Mouse (Mus musculus) hindbrain, embryonic 14.5 days (tissue): ENCODE results near the gene Cfdp1. TPM values are rescaled to one million over a fixed set of nuclear protein-coding genes. Genes with fewer than 3 reads are reported as not detected.

Experiments
- ATAC-seq: fragments of 200-750 bp; cut with Nextera tagmentation; 2 replicates; pipeline ENCODE4 v1.8.0; 2017; ENCODE audit warnings: moderate number of reproducible peaks, mild to moderate bottlenecking, moderate TSS enrichment, moderate library complexity; ENCODE audit not compliant: low FRiP score
- DNase-seq: peaks from one replicate; pipeline ENCODE4 v3.0.0-alpha.2; 2015; ENCODE audit warnings: low spot score
- H3K27ac ChIP-seq: fragments of 300-500 bp; sonication (generic); 2 replicates; pipeline ENCODE4 v1.5.1; 2014; ENCODE audit warnings: mild to moderate bottlenecking, moderate library complexity
- H3K27me3 ChIP-seq: fragments of 300-500 bp; sonication (generic); 2 replicates; pipeline ENCODE4 v1.6.1; 2014; ENCODE audit warnings: mild to moderate bottlenecking, low read length, mixed read lengths; ENCODE audit not compliant: control insufficient read depth, insufficient read depth
- H3K36me3 ChIP-seq: fragments of 300-500 bp; sonication (generic); replicated peaks from 2 replicates; pipeline ENCODE4 v1.6.1; 2014; ENCODE audit not compliant: control insufficient read depth, insufficient read depth
- H3K4me1 ChIP-seq: fragments of 300-500 bp; sonication (generic); replicated peaks from 2 replicates; pipeline ENCODE4 v1.6.1; 2014; ENCODE audit warnings: antibody characterized with exemption, low read length, mixed read lengths; ENCODE audit not compliant: control insufficient read depth, insufficient read depth
- H3K4me2 ChIP-seq: fragments of 300-500 bp; sonication (generic); replicated peaks from 2 replicates; pipeline ENCODE4 v1.6.1; 2014; ENCODE audit warnings: mild to moderate bottlenecking, moderate library complexity
- H3K4me3 ChIP-seq: fragments of 300-500 bp; sonication (generic); replicated peaks from 2 replicates; pipeline ENCODE4 v1.5.1; 2014; ENCODE audit warnings: mild to moderate bottlenecking, low read length
- H3K9ac ChIP-seq: fragments of 300-500 bp; sonication (generic); 2 replicates; pipeline ENCODE4 v1.6.1; 2014
- H3K9me3 ChIP-seq: fragments of 300-500 bp; sonication (generic); 2 replicates; pipeline ENCODE4 v1.6.1; 2016; ENCODE audit warnings: low read length; ENCODE audit not compliant: control insufficient read depth
- WGBS: fragments of 180-500 bp; shearing (Covaris S2); extraction: QIAGEN DNeasy Blood & Tissue Kit; methylation state at CpG from one replicate; pipeline ENCODE4 v1.1.7; 2014; 5-methylcytosine and 5-hydroxymethylcytosine counted together
- polyA plus RNA-seq: library from polyadenylated mRNA; unstranded; fragments of >200 nt; fragmentation: Nextera tagmentation; extraction: Ambion mirVana; gene quantifications from 2 replicates; pipeline ENCODE4 v1.2.1, GENCODE M21; 2014

The Cfdp1 gene
- polyA plus RNA-seq, 1 experiment from 2014 or later, result 155 TPM

DNA sequence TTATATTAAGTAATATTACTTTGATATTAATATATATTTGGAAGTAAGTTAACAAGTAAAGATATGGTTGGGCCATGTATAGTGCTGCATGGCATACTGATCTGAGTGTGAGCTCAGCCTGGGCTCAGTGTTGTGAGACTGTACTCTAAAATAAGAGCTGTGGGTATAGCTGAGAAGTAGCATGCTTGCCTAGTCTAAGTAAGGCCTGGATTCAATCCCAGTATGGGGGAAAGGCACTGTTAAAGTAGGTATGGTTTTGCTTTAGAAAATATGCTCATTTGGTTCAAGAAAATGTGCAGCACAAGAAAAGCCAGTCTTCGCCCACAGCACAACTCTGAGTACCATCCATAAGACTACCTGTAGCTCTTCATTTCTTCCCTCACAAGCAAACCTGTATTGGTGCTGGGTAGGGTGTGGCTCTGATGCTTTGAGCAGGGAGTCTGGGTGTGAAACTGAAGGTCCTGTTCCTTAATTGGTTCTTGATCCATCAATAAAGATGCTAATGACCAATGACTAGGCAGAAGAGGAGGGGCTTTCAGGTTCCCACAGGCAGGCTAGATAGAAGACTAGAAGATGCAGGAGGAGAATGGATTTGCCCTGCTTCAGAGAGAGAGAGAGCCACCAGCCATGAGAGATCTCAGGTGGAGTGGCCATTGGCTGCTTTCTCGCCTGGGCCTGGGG is 43.3 kb downstream of the Cfdp1 start:
- DNase-seq, result no peak
- H3K9me3 ChIP-seq, result no peaks in the 10 kb centered on the region
- H3K36me3 ChIP-seq, result peaks cover 2% of the 10 kb centered on the region
- H3K4me3 ChIP-seq, result no peak overlapping the region
- H3K9ac ChIP-seq, result no peak overlapping the region
- WGBS, result 82% methylated on average over 2 of the region's 2 CpGs
- no peak overlapping the region for H3K27ac ChIP-seq
- ATAC-seq, result no peak
- H3K4me1 ChIP-seq, result no peaks in the 10 kb centered on the region
- no peaks in the 10 kb centered on the region for H3K27me3 ChIP-seq
- H3K4me2 ChIP-seq, result no peak overlapping the region

- H3K36me3 ChIP-seq, result peaks cover 1% of the 10 kb centered on the region; the same call in 1 of the 2 replicates
- peak overlapping the region; percentile 39; the same call in 1 of the 2 replicates for H3K27ac ChIP-seq
- H3K4me1 ChIP-seq, result no peaks in the 10 kb centered on the region
- WGBS, result 90% methylated on average over 3 of the region's 3 CpGs
- no peak for DNase-seq
- ATAC-seq, result no peak
- no peak overlapping the region for H3K4me3 ChIP-seq
- no peak overlapping the region for H3K4me2 ChIP-seq
- H3K27me3 ChIP-seq, result no peaks in the 10 kb centered on the region
- H3K9me3 ChIP-seq, result no peaks in the 10 kb centered on the region
- H3K9ac ChIP-seq, result no peak overlapping the region
Measured at GRCm38 (mm10) chr8:111808891-111809622, 45.0 kb downstream of the Cfdp1 start.

GRCm38 (mm10) chr8:111808006-111808405 is 46.1 kb downstream of the Cfdp1 start:
- WGBS, result 94% methylated on average over 3 of the region's 3 CpGs
- Histone ChIP-seq H3K36me3 (no peaks in the 10 kb centered on the region), H3K27me3 (no peaks in the 10 kb centered on the region), H3K9ac (no peak overlapping the region), H3K4me3 (no peak overlapping the region), H3K4me1 (no peaks in the 10 kb centered on the region; the same call in 1 of the 2 replicates), H3K4me2 (no peak overlapping the region), H3K9me3 (no peaks in the 10 kb centered on the region), H3K27ac (no peak overlapping the region)
- no peak for ATAC-seq
- DNase-seq, result no peak

- no peaks in the 10 kb centered on the region for H3K27me3 ChIP-seq
- DNase-seq (no peak), ATAC-seq (no peak)
- no peak overlapping the region for H3K27ac ChIP-seq
- H3K4me2 ChIP-seq, result no peak overlapping the region
- H3K36me3 ChIP-seq, result no peaks in the 10 kb centered on the region
- no peak overlapping the region for H3K9ac ChIP-seq
- H3K4me3 ChIP-seq, result no peak overlapping the region
- no peaks in the 10 kb centered on the region for H3K9me3 ChIP-seq
- no peaks in the 10 kb centered on the region; the same call in 1 of the 2 replicates for H3K4me1 ChIP-seq
- WGBS, result 83% methylated on average over 8 of the region's 8 CpGs
Measured at GRCm38 (mm10) chr8:111803362-111803761, 50.7 kb downstream of the Cfdp1 start.

DNA sequence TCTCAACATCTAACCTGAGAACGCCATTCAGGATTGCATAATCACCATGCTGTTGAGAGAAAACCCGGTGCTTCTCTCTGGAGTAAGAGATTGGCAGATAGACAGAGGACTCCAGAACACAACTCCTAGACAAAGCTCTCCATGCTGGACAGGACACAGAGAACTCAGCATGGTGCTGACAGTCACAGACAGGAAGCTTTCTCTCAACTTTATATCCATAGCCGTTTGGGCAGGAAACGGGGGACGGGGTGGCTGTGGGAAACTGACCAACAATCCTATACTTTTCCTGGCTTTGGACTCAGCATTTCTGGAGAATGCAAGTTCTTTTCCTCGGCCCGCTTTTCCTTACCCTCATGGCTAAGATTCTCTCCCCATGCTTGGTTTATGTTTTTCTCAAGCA is 51.8 kb downstream of the Cfdp1 start:
- Histone ChIP-seq H3K9ac (no peak overlapping the region), H3K27ac (0 out of 2 replicates have a peak overlapping the region, but pooled peaks have one; percentile 44), H3K4me3 (no peak overlapping the region), H3K4me2 (no peak overlapping the region), H3K4me1 (no peaks in the 10 kb centered on the region; the same call in 1 of the 2 replicates), H3K9me3 (no peaks in the 10 kb centered on the region), H3K27me3 (no peaks in the 10 kb centered on the region), H3K36me3 (no peaks in the 10 kb centered on the region)
- 75% methylated on average over 7 of the region's 7 CpGs for WGBS
- DNase-seq (no peak), ATAC-seq (no peak)

- ATAC-seq, result no peak
- no peak overlapping the region for H3K4me3 ChIP-seq
- DNase-seq, result no peak
- no peak overlapping the region for H3K4me2 ChIP-seq
- WGBS, result 63% methylated on average over 6 of the region's 6 CpGs
- no peaks in the 10 kb centered on the region for H3K9me3 ChIP-seq
- no peaks in the 10 kb centered on the region for H3K36me3 ChIP-seq
- H3K27me3 ChIP-seq, result no peaks in the 10 kb centered on the region
- peak overlapping the region; percentile 44; the same call in 1 of the 2 replicates for H3K27ac ChIP-seq
- no peaks in the 10 kb centered on the region; the same call in 1 of the 2 replicates for H3K4me1 ChIP-seq
- H3K9ac ChIP-seq, result no peak overlapping the region
Measured at GRCm38 (mm10) chr8:111801456-111801855, 52.6 kb downstream of the Cfdp1 start.

DNA sequence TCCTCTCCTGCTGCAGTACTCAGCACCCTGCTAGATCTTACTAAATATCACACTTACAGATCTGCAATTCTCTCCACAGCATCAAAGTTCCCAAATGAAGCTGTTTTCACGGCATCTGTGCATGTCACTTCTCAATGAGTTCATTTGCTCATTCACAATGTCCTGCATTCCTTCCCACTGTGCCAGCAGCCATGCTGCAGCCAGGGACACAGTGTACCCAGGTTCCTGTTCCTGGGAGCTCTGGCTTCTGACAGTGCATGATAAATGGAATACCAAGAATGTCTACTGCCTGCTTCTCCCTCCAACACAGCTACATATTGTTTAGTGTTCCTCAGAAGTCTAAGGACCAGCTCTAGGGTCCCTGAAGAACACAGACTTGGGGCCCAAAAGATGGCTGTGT is 57.6 kb downstream of the Cfdp1 start:
- Histone ChIP-seq H3K36me3 (no peaks in the 10 kb centered on the region), H3K4me1 (no peaks in the 10 kb centered on the region; the same call in 1 of the 2 replicates), H3K27me3 (no peaks in the 10 kb centered on the region), H3K9me3 (no peaks in the 10 kb centered on the region), H3K9ac (no peak overlapping the region), H3K27ac (no peak overlapping the region), H3K4me3 (no peak overlapping the region), H3K4me2 (no peak overlapping the region)
- ATAC-seq (no peak), DNase-seq (no peak)
- 50% methylated on average over 1 of the region's 1 CpGs for WGBS

- Histone ChIP-seq H3K9ac (no peak overlapping the region), H3K27me3 (no peaks in the 10 kb centered on the region), H3K36me3 (no peaks in the 10 kb centered on the region), H3K27ac (no peak overlapping the region), H3K4me3 (no peak overlapping the region), H3K4me1 (peaks cover 13% of the 10 kb centered on the region), H3K9me3 (no peaks in the 10 kb centered on the region), H3K4me2 (no peak overlapping the region)
- ATAC-seq (no peak), DNase-seq (no peak)
- 80% methylated on average over 3 of the region's 3 CpGs for WGBS
Measured at GRCm38 (mm10) chr8:111793324-111793917, 60.7 kb downstream of the Cfdp1 start.

- Histone ChIP-seq H3K4me2 (no peak overlapping the region), H3K4me3 (no peak overlapping the region), H3K9ac (no peak overlapping the region), H3K36me3 (no peaks in the 10 kb centered on the region), H3K27me3 (no peaks in the 10 kb centered on the region), H3K4me1 (peaks cover 34% of the 10 kb centered on the region), H3K9me3 (no peaks in the 10 kb centered on the region), H3K27ac (no peak overlapping the region)
- DNase-seq, result no peak
- no peak for ATAC-seq
Measured at GRCm38 (mm10) chr8:111789639-111790038, 64.5 kb downstream of the Cfdp1 start.
